Mouse (Mus musculus): ENCODE data around the gene Gdf3. TPM values are rescaled to one million over a fixed set of nuclear protein-coding genes. Genes with fewer than 3 reads are reported as not detected.

Gene Gdf3
- not detected for polyA plus RNA-seq (2017; shearing (Covaris generic))

DNA sequence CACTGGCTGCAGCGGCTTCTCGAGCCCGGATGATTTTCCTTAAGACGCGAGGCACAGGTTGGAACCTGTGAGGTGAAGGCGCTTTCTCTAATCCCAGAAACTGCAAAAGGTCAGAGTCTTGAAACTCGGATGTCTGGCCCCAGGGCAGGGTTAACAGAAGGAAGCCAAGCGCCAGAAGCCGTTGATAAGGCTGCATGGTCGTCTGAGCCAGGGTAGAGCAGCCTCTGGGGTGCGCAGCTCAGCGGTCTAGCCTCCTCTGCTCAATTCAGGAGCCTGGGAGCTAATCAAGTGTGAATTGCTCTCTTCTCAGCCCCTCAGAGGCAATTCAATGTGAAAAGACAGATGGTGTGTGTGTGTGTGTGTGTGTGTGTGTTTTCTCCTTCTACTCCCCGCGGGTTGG is at the start of gene Gdf3:
TSS of gene Gdf3 (minus strand) at position 317 of the 400 bp plus-strand sequence.

DNA sequence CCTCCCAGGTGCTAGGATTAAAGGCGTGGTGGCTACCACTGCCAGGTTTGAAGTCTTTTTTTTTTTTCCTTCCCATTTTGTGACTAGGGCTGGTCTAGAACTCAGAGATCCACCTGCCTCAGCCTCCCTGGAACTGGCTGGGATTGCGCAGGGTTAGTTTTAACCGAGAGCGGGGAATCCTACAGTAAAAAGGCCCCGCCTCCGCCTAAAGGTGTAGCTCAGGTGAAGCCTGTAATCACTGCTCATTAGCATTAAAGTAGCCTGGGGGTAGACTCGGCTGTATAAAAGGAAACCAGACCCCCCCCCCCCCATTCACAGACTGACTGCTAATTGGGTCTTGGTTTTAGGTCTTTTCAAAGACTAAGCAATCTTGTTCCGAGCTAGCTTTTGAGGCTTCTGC is 16.2 kb upstream of the Gdf3 start, which contains the start of gene Dppa3:
TSS of gene Dppa3 (plus strand) at position 301 of the 400 bp plus-strand sequence.

DNA sequence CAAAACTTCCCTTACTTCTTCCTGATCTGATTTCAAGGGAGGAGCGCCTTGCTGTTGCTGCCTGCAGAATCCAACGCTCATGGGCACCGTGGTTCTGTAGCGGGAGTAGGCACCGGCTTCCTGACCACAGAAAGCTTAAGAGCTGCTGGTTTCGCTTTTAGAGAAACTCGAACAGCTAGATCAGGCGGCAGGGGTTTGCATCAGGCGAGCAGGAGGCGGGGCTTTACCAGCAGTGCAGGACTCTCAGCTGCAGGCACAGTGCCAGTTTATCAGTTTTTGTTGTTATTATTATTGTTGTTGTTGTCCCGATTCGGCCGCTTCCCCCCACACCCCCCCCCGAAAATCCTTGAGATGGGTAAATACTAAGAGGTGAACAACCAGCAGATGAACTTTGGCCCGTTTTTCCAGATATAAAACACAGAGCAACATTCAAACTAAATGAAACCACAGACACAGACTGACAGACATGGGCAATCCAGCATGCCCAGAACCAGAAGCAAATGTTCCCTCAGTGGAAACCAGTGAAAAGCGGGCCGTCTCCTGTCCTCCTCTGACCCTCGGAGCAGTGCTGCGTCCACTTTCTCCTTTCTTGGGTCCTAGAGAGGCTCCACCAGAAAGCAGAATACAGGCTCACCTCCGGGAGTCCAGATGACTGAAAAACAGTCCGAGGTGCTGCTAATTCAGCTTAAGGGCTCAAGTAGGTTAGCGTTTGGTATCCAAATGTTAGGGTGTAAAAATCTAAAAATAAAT is 7.5 kb downstream of the Gdf3 start, which contains the start of gene Apobec1:
TSS of gene Apobec1 (minus strand) at position 203 of the 750 bp plus-strand sequence.

Other genes starting within 250 kb of the Gdf3 start
- 0.06 TPM for gene Rimklb, start 111.3 kb downstream of the Gdf3 start, polyA plus RNA-seq (2017; shearing (Covaris generic))
- gene Mfap5, start 104.2 kb downstream of the Gdf3 start, polyA plus RNA-seq (2017; shearing (Covaris generic)) = not detected
- gene Aicda, start 56.3 kb downstream of the Gdf3 start, polyA plus RNA-seq (2017; shearing (Covaris generic)) = 0.66 TPM
- gene Apobec1, start 7.6 kb downstream of the Gdf3 start, polyA plus RNA-seq (2017; shearing (Covaris generic)) = 34.3 TPM
- not detected for gene Dppa3, start 16.3 kb upstream of the Gdf3 start, polyA plus RNA-seq (2017; shearing (Covaris generic))
- gene Nanog, start 97.4 kb upstream of the Gdf3 start, polyA plus RNA-seq (2017; shearing (Covaris generic)) = not detected
- 134 TPM for gene Slc2a3, start 191.6 kb upstream of the Gdf3 start, polyA plus RNA-seq (2017; shearing (Covaris generic))
- 8.9 TPM for gene Foxj2, start 209.8 kb upstream of the Gdf3 start, polyA plus RNA-seq (2017; shearing (Covaris generic))
- not detected for gene C3ar1, start 246.1 kb upstream of the Gdf3 start, polyA plus RNA-seq (2017; shearing (Covaris generic))